Mouse (Mus musculus) thymus, adult 18-20 months (tissue): ENCODE results near the gene Gpd1.
"Not testable (repeated sequence)": the region's sequence is repeated elsewhere in the genome, so short reads cannot be mapped to it uniquely, and the experiment has no call there.

ENCODE experiments used
- DNase-seq, 2 experiments: peaks; one replicate each; pipeline ENCODE4 v3.0.0; 2022; ENCODE audit warnings: mixed read lengths in 2 of 2

Gpd1 gene

DNA sequence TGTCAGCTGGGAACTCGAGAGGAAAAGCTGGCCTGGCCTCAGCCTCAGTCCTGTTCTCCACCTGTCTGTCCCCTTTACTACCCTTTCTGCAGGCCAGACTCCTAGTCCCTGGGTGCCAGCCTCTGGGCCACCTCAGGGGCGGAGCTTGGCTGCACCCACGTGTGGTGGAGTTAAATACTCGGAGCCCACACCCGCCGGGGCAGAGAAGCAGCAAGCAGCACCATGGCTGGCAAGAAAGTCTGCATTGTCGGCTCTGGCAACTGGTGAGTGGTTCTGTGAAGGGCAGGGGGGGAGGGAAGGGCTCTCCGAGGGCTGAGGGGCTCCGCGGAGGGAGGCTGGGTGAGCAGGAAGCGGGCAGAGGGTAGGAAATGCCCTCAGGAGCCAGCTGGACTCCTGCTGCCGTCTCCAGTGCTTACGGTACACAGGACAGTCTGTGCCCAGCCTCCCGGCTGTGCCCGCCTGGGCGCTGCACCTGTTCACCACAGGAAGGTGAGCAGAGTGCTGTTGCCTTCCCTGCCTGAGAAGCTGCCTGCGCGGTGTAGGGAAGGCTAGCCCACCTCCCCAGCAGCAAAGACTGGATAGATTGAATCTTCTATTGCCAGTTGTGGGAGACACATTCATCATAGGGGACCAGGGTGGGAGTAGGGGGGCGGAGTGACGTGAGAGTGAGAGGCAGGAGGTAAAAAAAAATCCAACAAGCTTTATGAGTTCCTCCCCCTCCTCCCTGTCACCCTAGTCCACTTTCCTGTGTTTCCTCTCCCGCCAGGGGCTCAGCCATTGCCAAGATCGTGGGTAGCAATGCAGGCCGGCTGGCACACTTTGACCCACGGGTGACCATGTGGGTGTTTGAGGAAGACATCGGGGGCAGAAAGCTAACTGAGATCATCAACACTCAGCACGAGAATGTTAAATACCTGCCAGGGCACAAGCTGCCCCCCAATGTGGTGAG, at the start of gene Gpd1:
TSS of gene Gpd1 (plus strand) at position 130 of the 949 bp plus-strand sequence.
- DNase-seq, result no peak

DNA sequence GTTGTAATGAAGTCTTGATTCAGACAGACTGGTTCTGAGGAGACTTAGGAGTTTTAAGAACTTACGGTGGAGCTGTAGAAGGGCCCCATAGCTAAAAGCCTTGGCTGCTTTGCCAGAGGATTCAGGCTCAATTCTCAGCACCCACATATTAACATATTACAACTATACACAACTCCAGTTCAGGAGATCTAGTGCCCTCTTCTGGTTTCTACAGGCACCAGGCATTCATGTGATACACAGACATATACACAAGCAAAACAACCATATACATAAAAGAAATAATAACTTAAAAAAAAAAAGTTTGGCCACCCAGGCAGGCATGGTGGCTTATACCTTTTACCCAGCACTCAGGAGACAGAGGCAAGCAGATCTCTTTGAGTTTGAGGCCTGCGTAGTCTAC, 49.8 kb upstream of the Gpd1 start:
- DNase-seq, result no peak

- DNase-seq, result peak; percentile 41 to 42
Observed at GRCm38 (mm10) chr15:99668881-99669280, 48.4 kb upstream of the Gpd1 start.

DNA sequence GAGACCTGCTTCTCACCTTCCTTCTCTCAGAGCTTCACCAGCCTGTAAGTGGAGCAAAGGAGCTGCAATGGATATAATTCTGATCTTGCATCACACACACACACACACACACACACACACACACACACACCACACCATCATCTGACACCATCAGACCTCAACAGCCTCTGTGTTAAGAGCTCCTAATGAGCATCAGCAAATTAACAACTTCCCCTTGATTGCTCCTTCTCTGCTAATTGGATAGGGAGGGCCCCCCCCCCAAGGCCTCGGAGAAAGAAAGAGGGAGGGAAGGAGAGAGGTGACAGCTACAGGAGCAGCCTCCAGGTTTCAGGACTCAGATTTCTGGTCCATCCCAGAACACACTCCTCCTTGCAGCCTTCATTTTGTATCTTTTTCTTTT, 47.9 kb upstream of the Gpd1 start:
- no peak for DNase-seq

- no peak for DNase-seq
Observed at GRCm38 (mm10) chr15:99670154-99670821, 47.0 kb upstream of the Gpd1 start, which contains the start of gene Asic1. Gene Asic1 (plus strand): TSS chr15:99670368.

DNA sequence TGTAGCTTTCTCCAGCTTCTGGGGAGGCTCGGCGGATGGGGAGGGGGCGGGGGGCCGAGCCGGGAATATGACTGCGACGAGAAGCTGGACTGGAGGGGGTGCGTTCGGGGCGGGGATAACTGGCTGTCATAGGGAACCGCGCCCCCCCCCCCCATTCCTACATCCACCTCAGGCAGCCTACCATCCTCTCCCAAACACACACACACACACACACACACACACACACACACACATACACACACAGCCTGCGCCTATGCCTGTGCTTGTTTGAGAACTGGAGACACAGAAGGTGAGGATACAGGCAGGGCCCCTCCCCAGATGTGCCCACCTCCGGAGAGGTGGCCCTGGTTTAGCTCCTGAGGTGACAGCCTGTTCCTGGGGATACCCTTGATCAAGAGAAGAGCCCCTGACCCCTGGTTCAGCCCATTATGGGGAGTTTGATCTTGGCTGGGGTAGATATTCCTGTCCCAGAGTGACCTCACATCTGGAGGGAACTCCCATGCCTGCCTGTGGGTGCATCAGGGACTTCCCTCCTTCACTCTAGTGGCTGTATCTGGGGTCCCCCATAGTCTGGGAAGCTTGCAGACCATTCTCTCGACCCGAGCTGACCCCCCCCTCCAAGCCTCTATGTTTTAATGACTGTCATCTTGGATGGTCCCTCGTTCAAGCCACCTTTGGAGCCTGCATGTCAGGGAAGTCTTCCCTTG, 46.2 kb upstream of the Gpd1 start:
- no peak for DNase-seq

DNA sequence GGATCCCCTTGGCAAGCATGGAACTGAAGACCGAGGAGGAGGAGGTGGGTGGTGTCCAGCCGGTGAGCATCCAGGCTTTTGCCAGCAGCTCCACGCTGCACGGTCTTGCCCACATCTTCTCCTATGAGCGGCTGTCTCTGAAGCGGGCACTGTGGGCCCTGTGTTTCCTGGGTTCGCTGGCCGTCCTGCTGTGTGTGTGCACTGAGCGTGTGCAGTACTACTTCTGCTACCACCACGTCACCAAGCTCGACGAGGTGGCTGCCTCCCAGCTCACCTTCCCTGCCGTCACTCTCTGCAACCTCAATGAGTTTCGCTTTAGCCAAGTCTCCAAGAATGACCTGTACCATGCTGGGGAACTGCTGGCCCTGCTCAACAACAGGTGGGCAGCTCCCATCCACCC, 45.5 kb upstream of the Gpd1 start:
- DNase-seq, result no peak

- no peak for DNase-seq
Observed at GRCm38 (mm10) chr15:99674866-99675265, 42.4 kb upstream of the Gpd1 start.

DNA sequence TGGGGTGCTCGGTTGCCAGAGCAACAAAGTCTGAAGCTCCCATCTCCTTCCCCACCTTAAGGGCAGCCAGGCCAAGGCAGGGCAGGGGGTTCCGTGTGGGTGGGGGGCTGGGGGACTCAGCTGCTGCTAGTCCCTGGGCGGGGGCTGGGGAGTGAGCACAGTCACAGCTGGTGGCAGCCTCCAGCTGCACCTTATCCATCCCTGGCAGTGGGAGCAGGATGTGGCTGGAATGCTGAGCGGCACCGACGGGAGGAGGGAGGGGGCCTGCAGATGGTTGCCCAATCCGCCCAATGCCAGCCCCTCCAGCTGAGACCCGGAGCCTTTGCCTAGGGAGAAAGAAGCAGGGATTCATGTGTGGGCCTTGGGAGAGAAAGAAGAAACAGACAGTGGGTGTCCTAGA, 40.2 kb upstream of the Gpd1 start:
- no peak for DNase-seq

- no peak for DNase-seq
Observed at GRCm38 (mm10) chr15:99678063-99678800, 39.1 kb upstream of the Gpd1 start.

- no peak for DNase-seq
Observed at GRCm38 (mm10) chr15:99679008-99679407, 38.3 kb upstream of the Gpd1 start.

- DNase-seq, result no peak
Observed at GRCm38 (mm10) chr15:99682880-99683279, 34.4 kb upstream of the Gpd1 start.

GRCm38 (mm10) chr15:99684156-99684555, 33.2 kb upstream of the Gpd1 start:
- DNase-seq, result no peak

- no peak for DNase-seq
Observed at GRCm38 (mm10) chr15:99688712-99689111, 28.6 kb upstream of the Gpd1 start.

GRCm38 (mm10) chr15:99690924-99691323, 26.4 kb upstream of the Gpd1 start:
- no peak for DNase-seq

GRCm38 (mm10) chr15:99691976-99692375, 25.3 kb upstream of the Gpd1 start:
- DNase-seq, result no peak

DNA sequence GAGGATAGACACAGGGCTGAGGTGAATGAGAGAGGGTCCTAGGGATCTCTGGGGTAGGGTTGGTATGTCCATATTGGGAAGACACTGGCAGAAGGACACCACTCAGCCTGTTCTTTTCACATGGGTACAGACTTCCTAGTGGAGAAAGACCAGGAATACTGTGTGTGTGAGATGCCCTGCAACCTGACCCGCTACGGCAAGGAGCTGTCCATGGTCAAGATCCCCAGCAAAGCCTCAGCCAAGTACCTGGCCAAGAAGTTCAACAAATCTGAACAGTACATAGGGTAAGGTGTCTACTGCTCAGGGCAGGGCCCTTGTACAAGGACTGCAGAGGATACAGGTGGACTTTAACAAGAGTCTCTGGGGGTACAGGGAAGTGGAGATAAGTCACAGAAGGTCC, 20.0 kb upstream of the Gpd1 start:
- no peak for DNase-seq

GRCm38 (mm10) chr15:99698533-99699085, 18.7 kb upstream of the Gpd1 start:
- DNase-seq, result no peak

DNA sequence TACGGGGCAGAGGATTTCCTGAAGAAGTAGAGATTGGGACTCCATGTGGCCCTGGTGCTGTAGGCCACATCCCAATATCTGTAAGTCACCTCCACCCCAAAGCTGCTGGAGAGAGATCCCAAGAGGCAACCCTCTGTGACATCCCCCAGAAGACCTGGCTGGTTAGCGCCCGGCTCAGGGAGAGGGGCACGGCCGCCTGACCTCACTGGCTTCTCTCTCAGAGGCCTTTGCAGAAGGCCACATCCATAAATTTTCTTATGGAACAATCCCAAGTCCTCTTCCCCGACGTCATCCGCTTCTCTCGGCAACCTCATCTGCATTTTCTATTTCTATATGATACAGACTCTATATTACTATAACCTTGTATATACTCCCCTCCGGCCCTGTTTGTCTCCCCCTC, 17.6 kb upstream of the Gpd1 start:
- DNase-seq, result no peak

- no peak for DNase-seq
Observed at GRCm38 (mm10) chr15:99700219-99701106, 16.9 kb upstream of the Gpd1 start.

- DNase-seq, result not testable (repeated sequence)
Observed at GRCm38 (mm10) chr15:99701640-99701998, 15.7 kb upstream of the Gpd1 start.
